Mouse (Mus musculus) c-Kit-positive CD71-positive TER-119-negative erythroid progenitor cells, embryonic 14.5 days (primary cell): ENCODE data around the gene Arhgef10l.
"Not testable (repeated sequence)": the region's sequence is repeated elsewhere in the genome, so short reads cannot be mapped to it uniquely, and the experiment has no call there.

Source experiments
- DNase-seq: peaks from one replicate; pipeline ENCODE4 v3.0.0-alpha.2; 2013; ENCODE audit warnings: low read depth

Gene Arhgef10l

DNA sequence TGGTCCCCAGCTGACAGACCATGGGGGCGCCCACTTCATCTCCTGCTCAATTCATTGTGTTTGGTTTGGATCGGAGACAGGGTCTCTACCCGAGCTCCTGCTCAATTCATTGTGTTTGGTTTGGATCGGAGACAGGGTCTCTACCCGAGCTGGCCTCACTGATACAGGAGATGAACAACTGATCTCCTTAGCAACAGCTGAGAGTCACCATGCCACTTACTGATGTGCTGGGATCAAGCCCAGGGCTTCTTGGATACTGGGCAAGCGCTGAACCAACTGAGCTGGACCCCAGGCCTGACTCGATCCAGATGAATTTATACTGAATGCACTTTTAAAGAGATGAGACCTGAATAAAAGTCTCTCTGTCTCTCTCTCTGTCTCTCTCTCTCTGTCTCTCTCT is 59.6 kb downstream of the Arhgef10l start:
- DNase-seq = no peak

DNA sequence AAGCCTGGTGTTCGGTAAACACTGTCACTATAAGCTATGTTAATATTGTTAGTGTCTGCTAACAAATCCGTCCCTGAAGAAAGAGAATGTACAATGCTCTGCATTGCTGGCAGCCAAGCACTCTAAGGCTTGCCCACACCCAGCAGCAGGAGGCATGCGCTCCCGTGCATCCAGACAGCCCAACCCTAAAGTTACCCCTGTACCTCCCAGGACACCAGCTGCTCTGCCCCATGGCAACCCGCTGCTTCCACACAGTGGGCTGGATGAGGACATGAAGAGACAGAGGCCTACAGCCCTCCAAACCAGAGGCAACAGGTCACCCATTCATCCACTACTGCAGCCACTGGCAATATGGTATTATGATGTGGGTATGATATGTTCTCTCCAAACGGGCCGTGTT is 60.0 kb downstream of the Arhgef10l start:
- DNase-seq = no peak

DNA sequence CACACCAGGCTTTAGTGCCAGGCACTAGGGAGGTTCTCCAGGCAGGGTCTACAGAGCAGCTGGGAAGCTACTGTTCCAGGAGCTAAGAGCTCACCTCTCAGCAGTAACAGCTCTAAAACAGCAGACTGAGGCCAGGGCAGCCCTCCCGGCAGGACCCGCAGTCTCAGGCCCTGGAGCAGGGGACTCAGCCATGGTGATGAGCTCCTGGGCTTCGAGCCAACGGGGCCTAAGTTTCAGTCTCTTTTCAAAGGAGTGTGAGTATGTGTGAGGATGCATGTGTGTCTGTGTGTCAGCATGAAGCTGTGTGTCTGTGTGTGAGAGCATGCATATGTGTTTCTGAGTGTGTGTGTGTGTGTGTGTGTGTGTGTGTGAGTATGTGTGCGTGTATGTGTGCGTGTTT is 60.6 kb downstream of the Arhgef10l start:
- DNase-seq = no peak

DNA sequence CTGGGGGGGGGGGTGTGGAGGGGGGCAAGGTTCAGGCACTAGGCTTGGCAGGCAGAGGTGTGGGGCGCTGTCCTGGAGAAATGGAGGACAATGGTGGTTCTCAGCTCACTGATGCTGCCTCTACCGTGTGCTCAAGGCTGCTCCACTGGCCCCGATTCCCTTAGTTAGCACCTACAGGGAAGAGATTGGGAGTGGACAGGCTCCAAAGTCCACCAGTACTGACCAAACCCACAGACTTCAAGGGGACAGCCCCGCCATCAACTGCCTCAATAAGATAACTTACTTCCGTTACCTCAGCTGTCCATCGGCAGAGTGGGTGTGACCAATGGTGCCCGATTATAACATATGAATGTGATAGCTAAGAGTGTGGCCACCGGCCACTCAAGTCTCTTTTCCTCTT is 61.3 kb downstream of the Arhgef10l start:
- no peak for DNase-seq

DNA sequence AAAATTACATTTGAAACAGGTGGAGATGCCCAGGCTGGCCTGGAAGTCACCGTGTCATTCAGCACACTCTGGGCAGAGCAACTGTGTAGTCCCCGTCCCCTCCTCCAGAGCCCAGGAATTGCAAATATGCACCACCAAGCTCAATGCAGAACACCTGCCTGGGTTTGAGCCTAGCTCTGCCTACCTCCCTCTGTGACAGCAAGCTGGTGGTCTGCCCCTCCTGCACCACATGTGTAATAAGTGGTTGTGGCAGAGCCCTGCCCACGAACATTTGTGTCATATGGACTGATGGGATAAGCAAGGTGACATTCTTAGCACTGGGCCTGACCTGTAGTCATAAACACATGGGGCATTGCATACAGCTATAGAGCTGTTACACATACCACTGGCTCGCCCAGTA is 63.8 kb downstream of the Arhgef10l start:
- DNase-seq = no peak

DNA sequence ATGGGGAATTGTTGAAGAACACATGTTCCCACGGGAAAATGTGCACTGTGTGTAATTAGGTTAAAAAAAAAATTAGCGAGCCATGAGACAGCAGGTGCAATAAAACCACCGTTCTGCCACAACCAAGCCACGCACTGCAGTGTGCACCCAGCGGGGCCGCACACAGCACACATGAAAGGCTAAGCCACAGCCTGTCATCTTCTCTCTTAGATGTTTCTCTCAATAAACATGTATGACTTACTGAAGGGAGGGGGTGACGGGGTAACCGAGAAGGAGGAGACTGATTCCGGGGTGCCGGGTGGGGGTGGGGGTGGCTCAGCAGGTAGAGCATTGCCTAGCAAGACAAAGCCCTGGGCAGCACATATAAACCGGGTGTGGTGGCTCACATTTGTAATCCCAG is 64.7 kb downstream of the Arhgef10l start:
- DNase-seq = no peak

DNA sequence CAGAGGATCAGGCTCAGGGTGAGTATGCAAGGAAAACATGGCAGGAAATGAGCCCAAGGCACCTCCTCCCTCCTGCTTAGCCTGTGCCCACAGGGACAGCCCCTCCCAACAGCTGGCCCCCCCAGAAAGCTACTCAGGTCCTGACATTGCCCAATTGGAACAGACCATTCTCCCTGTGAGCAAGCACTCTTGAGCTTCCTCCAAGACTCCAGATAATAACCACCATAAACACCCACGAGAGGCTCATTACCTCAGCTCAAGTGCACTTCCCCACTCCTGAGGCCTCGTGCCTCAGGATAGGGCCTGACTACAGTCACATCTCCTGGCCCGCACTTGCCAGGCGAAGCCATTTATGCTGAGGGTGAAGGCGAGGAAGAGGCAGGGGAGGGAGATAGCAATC is 67.0 kb downstream of the Arhgef10l start:
- DNase-seq = no peak

DNA sequence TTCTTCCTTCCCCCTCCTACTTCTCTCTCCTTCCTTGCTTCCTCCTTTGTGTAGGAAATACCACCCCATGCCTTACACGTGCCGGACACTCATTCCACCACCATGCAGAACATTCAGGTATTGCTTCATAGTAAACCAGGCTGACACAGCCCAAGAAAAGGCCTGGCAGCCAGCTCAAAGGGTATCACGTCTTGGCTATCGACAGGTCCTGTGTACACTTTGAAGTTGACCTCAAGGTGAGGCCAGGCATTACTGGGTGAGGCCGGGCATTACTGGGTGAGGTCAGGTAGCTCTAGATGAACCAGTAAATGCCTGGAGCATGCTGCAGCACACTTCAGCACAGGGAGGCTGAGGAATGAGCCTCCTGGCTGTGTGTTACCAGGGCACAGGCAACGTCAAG is 67.9 kb downstream of the Arhgef10l start:
- no peak for DNase-seq

DNA sequence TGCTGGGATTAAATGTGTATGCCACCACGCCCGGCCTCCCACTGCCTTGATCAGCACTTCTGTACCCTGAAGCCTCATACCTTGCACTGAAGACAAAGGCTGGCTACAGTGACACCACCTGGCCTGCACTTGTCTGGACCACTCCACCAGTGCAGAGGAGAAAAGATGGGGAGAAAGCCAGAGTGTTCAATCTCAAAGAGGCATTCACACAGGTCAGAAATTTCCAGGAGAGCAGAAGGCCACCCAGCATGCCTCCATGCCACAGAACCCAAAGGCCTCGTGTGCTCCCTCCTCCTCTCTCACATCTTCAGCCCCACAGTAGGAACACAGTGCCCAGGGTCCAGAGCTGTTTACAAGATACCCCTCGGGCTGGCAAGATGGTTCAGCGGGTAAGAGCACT is 68.4 kb downstream of the Arhgef10l start:
- DNase-seq = no peak

DNA sequence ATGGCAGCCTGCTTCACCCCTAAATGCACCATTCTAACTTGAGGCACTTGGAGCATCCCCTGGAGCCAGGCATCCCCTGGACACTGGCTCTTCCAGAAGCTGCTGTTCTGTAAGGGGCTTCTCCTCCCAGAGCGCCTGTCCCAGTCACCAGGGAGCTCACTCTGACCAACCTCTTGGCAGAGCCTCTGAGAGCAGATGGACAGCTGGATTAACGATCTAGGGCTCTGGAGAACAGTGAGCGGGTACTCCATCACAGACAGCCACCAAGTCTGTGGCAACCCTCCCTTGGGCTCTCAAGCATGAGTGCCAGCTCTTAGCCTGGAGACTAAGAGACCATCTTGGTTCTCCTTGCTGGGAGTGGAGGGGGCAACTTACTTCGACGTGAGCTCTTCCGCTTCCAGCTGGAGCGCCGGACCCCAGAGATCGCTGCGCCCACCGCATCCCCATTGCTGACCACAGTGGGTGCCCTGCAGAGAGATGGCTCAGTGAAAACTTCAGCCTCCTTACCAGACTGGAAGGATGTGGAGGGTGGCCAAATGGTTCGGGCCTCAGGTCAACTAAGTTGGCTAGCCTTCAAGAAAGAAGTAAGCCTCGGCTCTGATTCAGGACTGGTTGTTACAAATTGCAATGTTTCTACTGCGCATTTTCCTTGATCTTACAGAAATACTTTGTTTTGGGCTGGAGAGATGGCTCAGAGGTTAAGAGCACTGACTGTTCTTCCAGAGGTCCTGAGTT is 71.9 kb downstream of the Arhgef10l start:
- DNase-seq = no peak

DNA sequence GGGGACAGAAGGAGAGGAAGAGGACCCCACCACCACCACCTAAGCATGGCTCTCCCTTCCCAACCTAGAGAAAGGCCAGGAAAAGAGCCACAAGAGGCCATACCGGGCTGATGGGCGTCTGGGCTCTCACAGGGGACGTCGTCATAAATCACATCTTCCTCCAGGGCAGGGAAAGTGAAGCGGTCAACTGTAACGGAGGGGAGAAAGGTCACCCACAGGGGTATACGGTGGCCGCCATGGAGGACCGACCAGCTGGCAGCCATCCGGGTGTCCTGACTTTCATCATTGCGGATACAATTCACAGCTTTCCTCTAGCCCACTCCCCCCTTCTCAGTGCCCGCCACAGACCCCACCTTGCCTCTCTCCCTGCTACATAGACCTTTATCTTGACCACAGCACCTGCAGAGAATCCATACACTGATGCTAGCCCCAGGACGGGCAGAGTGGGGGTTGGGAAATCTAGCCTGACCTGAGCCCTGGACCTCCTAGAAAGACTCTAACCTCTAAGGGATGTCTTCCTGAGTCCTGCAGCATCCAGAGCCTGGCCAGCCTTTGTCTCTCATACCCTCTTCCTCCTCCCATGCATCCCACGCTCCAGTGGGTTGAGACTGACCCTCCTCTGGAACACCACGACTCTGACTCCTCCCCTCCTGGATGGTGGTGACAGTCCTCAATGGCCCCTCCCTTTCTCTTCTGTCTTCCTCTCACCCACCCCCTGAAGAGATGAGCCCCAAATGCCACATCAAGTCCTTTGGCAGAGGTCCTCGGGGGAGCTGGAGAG is 72.6 kb downstream of the Arhgef10l start:
- no peak for DNase-seq

DNA sequence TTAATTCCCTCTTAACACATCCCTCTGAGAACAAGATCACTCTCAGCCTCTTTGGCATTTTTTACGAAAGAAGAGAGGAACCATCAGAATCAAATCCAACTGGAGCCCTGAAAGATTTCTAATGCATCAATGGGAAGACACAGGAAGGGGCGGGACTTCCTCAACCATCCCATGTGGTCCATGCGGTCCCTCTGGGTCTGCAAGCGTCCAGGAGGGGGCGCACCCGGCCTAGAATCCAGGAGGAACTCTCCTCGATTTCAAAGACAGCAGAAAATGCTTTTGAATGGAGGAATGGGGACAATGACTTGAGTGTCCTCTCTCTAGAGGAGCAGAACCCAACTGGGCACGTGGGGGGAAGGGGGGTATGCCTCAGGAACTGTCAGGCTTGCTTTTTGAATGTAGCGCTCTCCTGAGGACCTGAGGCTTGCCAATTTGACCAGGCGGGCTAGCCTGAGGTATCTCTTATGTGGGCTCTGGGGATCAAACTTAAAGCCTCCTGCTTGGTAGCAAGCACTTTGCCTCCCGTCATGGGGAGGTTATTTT is 73.5 kb downstream of the Arhgef10l start:
- DNase-seq = peak; percentile 66

DNA sequence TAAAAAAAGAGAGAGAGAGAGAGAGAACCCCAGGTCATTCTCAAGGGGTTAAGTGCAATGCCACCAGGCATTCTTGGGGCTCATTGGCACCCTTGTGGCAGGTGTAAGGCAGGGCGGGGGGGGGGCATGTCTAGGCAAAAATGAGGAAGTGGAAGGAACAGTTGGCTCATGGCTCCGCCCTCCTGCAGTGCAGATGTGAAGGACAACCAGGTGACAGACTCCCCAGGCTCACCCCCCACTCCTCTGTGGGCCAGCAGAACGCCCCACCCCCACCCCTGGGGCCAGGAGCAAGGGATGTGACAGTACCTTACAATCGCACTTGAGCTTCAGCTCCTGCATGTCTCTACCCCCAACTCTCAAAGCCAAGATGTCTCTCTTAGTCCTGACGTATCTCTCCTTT is 79.3 kb downstream of the Arhgef10l start:
- no peak for DNase-seq

DNA sequence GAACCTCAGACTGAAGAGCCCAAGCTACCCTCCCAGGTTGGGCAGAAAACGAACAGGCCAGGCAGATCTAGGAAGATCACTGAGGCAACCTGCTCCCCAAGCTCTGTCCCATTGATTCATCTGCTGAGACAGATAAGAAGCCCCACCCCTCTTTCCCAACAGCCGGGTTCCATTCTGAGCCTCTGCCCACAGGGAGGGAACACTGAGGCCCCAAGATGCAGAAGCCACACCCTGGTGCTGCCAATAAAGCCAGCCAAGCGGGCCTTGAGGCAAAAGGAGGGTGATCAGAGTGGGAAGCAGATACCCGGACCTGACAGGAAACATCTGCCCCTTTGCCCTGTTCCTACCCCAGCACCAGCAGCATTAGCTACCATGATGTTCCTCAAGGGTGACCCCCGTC is 81.6 kb downstream of the Arhgef10l start:
- DNase-seq = peak; percentile 79

DNA sequence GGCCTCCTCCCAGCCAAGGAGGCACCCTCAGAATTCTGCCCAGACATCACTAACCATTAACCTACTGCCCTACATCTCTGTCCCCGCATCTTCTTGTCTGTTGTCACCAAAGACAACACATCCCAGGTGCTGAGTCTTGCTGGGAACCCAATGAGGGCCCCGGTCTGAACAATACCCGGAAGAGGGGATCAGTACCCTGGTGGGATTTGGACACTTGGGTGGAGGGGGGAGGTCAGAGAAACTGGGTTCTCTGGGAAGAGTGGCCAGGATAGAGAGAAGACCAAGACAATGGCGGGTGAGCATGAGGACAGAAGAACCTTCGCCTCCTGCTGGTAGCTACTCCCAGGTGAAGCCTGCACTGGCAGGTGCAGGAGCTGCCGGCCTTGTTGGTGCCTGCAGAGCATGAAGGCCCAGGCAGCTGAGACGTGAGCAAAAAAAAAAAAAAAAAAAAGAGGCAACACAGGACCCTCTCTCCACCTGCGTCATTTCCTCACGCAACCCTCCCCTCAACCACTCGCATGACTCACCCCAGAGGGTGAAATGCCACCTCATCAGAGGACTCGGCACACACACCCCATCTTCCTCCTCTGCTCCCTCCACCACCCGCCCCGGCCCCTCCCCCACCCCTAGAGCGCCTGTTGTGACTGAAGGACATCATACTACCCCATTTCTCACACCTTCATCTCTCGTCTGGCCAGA is 83.3 kb downstream of the Arhgef10l start:
- DNase-seq = no peak

DNA sequence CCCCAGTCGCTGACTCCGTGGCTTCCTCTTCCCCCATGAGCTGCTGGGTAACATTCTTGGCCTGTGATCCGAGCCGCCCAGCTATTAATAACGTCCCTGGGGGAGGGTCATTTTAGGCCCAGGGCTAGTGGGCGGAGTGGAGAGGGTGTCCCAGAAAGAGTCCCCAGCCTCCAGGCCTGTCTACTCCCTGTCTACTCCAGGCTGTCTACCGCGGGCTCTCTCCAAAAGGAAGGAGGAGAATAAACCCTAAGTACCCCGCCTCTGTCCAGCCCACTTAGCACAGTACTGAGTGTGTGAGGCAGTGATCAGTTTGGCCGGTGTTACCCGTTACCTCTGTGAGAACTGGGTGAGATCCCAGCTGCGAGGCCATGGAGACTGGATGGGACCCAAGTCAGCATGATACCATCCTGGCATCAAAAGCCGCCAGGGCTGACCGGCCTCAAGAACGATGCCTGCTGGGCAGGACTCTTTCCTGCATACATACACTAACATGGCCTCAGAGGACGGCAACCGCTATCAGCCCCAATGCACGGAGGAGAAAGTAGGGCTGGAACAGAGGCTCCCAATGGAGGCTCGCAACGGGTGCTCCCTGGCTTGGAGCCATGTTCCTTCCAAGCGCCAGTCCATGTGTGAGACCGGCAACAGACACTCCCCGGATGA is 84.0 kb downstream of the Arhgef10l start:
- DNase-seq = no peak

DNA sequence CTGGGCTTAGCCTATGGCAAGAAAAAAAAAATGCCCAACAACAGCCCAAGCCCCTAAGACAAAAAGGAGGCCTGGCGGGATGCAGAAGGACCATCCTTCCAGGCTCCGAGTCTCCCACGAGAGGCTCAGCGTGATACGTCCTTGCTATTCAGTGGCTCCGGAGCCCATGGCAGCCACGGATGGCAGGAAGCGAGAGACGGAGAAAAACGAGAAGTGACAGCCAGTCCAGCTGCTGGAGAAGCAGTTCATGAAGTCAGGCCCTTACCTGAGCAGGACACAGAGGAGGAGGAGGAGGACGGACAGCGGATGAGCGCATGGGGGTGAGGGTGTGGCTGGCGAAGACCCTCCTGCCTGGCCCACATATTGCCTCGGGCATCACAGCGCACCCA is 84.5 kb downstream of the Arhgef10l start:
- no peak for DNase-seq

DNA sequence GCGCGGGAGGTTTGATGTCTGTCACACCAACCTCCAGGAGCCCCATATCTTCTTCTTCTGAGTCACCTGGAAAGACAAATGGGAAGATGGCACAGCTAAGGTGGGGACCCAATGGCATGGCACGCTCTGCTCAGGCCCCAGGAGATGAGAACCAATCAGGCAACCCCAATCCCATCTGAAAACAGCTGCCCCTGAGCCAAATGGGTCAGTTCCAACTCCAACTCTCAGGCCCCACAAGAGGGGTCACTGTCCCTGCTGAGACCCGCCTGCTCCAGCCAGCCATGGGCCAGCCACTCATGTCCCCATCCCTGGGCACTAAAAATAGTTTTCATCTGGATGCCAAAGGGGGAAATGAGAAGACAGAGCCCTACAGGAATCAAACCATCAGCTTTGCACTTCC is 84.9 kb downstream of the Arhgef10l start:
- no peak for DNase-seq

DNA sequence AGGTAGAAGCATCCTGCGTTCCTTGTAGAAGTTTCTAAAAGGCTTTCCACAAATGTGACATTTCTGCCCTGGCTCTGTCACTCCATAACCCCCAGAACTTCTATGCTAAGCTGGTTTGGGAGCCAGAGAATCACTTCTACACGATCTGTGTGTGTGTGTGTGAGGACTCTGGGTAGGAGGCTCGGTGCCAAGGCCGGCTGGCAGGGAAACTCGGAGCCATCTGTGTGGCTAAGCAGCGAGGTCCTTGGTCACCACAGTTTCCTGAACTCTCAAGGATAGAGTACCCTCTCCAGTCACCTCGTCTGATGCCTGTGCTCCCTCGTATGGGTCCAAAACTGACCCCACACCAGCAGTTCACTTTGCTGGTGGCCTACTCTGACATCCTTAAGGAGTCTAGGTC is 86.2 kb downstream of the Arhgef10l start:
- DNase-seq = no peak

DNA sequence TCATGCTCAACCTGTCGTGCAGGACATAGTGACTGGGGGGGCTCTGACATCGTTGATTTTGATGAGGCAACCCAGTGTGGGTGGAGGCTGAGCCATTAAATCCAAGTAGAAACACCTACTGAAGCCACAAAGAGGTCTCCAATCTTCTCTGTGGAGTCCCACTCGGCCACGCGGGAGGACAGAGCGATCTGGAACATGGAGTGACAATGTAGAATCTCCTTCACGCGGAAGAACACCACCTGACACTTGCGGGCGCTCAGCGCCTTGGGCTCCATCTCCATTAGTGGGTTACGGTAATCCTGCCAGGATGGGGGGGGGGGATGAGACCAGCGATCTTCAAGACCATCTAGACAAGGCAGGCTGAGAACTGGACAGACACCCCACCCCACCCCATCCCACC is 86.7 kb downstream of the Arhgef10l start:
- DNase-seq = no peak

DNA sequence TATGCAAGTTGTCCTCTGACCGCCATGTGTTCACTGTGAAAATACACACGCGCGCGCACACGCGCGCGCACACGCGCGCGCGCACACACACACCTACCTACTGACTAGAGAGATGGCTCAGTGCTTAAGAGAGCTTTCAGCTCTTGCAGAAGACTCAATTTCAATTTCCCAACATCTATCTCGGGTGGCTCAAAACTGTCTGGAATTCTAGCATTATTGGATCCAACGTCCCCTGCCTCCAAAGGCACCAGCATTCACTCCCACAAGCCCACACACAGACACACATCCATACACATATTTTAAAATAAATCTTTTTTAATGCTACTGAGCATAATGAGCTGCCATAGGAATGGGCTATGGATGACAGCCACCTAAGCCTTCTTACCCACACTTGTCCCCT is 89.2 kb downstream of the Arhgef10l start:
- DNase-seq = no peak

DNA sequence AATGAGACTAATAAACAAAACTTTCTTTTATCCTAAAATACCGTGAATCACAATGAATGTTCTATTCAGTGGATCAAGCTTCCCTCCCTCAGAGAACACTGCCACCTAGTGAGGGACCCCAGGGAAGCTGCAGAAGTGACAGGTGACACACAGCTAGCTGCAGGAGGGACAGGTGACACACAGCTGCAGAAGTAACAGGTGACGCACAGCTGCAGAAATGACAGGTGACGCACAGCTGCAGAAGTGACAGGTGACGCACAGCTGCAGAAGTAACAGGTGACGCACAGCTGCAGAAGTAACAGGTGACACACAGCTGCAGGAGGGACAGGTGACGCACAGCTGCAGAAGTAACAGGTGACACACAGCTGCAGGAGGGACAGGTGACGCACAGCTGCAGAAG is 90.9 kb downstream of the Arhgef10l start:
- not testable (repeated sequence) for DNase-seq
